Mouse (Mus musculus) fibroblast of lung, adult 2 months (primary cell): ENCODE results near the gene Pak7.

Experiments used
- DNase-seq: peaks from one replicate; pipeline ENCODE4 v3.0.0-alpha.2; 2011; ENCODE audit warnings: low read depth

The Pak7 gene

GRCm38 (mm10) chr2:136150752-136151151, 237.0 kb downstream of the Pak7 start:
- DNase-seq, result no peak

- no peak for DNase-seq
These were observed 238.2 kb downstream of the Pak7 start for GRCm38 (mm10) chr2:136149530-136149929.

GRCm38 (mm10) chr2:136148999-136149398, 238.8 kb downstream of the Pak7 start:
- DNase-seq, result peak; percentile 22

GRCm38 (mm10) chr2:136140807-136141206, 247.0 kb downstream of the Pak7 start:
- DNase-seq, result no peak

- DNase-seq, result no peak
These were observed 248.4 kb downstream of the Pak7 start for GRCm38 (mm10) chr2:136139159-136140069.

GRCm38 (mm10) chr2:136138451-136138850, 249.3 kb downstream of the Pak7 start:
- DNase-seq, result no peak

- no peak for DNase-seq
These were observed 265.9 kb downstream of the Pak7 start for GRCm38 (mm10) chr2:136121867-136122266.

- DNase-seq, result no peak
These were observed 269.8 kb downstream of the Pak7 start for GRCm38 (mm10) chr2:136118006-136118405.

GRCm38 (mm10) chr2:136113374-136113773, 274.4 kb downstream of the Pak7 start:
- DNase-seq, result no peak

- DNase-seq, result no peak
These were observed 278.8 kb downstream of the Pak7 start for GRCm38 (mm10) chr2:136109038-136109363.

- no peak for DNase-seq
These were observed 279.4 kb downstream of the Pak7 start for GRCm38 (mm10) chr2:136108124-136109037.

- DNase-seq, result no peak
These were observed 280.2 kb downstream of the Pak7 start for GRCm38 (mm10) chr2:136107597-136107996.

GRCm38 (mm10) chr2:136097143-136097542, 290.6 kb downstream of the Pak7 start:
- DNase-seq, result no peak

GRCm38 (mm10) chr2:136095978-136096377, 291.8 kb downstream of the Pak7 start:
- DNase-seq, result no peak

GRCm38 (mm10) chr2:136064356-136064755, 323.4 kb downstream of the Pak7 start:
- DNase-seq, result no peak

- no peak for DNase-seq
These were observed 328.6 kb downstream of the Pak7 start for GRCm38 (mm10) chr2:136059029-136059669.

GRCm38 (mm10) chr2:136058398-136058797, 329.4 kb downstream of the Pak7 start:
- no peak for DNase-seq

GRCm38 (mm10) chr2:136057861-136058331, 329.9 kb downstream of the Pak7 start:
- DNase-seq, result no peak

- DNase-seq, result no peak
These were observed 336.0 kb downstream of the Pak7 start, which contains the start of gene Lamp5 for GRCm38 (mm10) chr2:136051688-136052289. Gene Lamp5 (plus strand): TSS chr2:136052239.

- DNase-seq, result no peak
These were observed 336.8 kb downstream of the Pak7 start for GRCm38 (mm10) chr2:136050793-136051615.

GRCm38 (mm10) chr2:136048464-136048863, 339.3 kb downstream of the Pak7 start:
- no peak for DNase-seq
